Mouse (Mus musculus) gastrocnemius, postnatal 36 days (tissue): ENCODE data around the gene Cdip1. TPM values are rescaled to one million over a fixed set of nuclear protein-coding genes. Genes with fewer than 3 reads are reported as not detected.
"Not testable (repeated sequence)": the region's sequence is repeated elsewhere in the genome, so short reads cannot be mapped to it uniquely, and the experiment has no call there.

Experiments used
- DNase-seq, 2 experiments: peaks; one replicate each; pipeline ENCODE4 v3.0.0; 2022
- intact Hi-C: fragments of 180-260 bp; cut with DNase I; formaldehyde crosslinking; loops from one replicate; pipeline ENCODE4 v1.15.1; 2025
- total RNA-seq, 2 experiments: library from RNA; stranded (reverse); gene quantifications; 2 replicates each; pipeline ENCODE4 v1.2.3; 2021

The Cdip1 gene
- total RNA-seq, 2 experiments from 2014 or later = 63.2 to 80.0 TPM

GRCm38 (mm10) chr16:4777171-4777904 lies 12.8 kb downstream of the Cdip1 start:
- intact Hi-C loops = no loop called here
- no peak for DNase-seq

- intact Hi-C loops = no loop called here
- no peak for DNase-seq
Observed at GRCm38 (mm10) chr16:4773289-4773970, 16.7 kb downstream of the Cdip1 start.

GRCm38 (mm10) chr16:4768719-4769118 lies 21.4 kb downstream of the Cdip1 start:
- intact Hi-C loops = loop anchor here (5.0 kb wide), 1 partner anchor 94 kb away; no protein-coding TSS in a partner anchor
- no peak for DNase-seq

- intact Hi-C loops = loop anchor here (5.0 kb wide), 1 partner anchor 95 kb away; no protein-coding TSS in a partner anchor
- peak in 1 of 2 experiments; percentile 25 for DNase-seq
Observed at GRCm38 (mm10) chr16:4767012-4767790, 22.9 kb downstream of the Cdip1 start.

- intact Hi-C loops = loop anchor here (2.0 to 5.0 kb wide), 2 partner anchors 25 to 96 kb away; partner anchors contain the start of gene Cdip1
Observed at GRCm38 (mm10) chr16:4765852-4766251, 24.2 kb downstream of the Cdip1 start.

GRCm38 (mm10) chr16:4763276-4763675 lies 26.8 kb downstream of the Cdip1 start:
- intact Hi-C loops = no loop called here
- DNase-seq = no peak

More at GRCm38 (mm10) chr16:4765852-4766251, 24.2 kb downstream of the Cdip1 start:
- DNase-seq = no peak

- intact Hi-C loops = no loop called here
- no peak for DNase-seq
Observed at GRCm38 (mm10) chr16:4762437-4762836, 27.7 kb downstream of the Cdip1 start.

GRCm38 (mm10) chr16:4756660-4757335 lies 33.3 kb downstream of the Cdip1 start:
- DNase-seq, intact Hi-C loops: not testable (repeated sequence)

- DNase-seq = no peak
- intact Hi-C loops = no loop called here
Observed at GRCm38 (mm10) chr16:4754045-4754444, 36.0 kb downstream of the Cdip1 start.

GRCm38 (mm10) chr16:4752155-4752554 lies 37.9 kb downstream of the Cdip1 start:
- intact Hi-C loops = no loop called here
- DNase-seq = no peak

GRCm38 (mm10) chr16:4742186-4742585 lies 47.9 kb downstream of the Cdip1 start:
- DNase-seq = no peak
- intact Hi-C loops = no loop called here

- no peak for DNase-seq
- intact Hi-C loops = no loop called here
Observed at GRCm38 (mm10) chr16:4739994-4740393, 50.1 kb downstream of the Cdip1 start.

- intact Hi-C loops = no loop called here
- DNase-seq = no peak
Observed at GRCm38 (mm10) chr16:4736262-4736661, 53.8 kb downstream of the Cdip1 start.

GRCm38 (mm10) chr16:4730776-4731358 lies 59.2 kb downstream of the Cdip1 start:
- no peak for DNase-seq
- intact Hi-C loops = no loop called here

- intact Hi-C loops = loop anchor here (5.0 kb wide), 1 partner anchor 59 kb away; no protein-coding TSS in a partner anchor
- no peak for DNase-seq
Observed at GRCm38 (mm10) chr16:4727963-4728362, 62.1 kb downstream of the Cdip1 start.

GRCm38 (mm10) chr16:4727526-4727925 lies 62.6 kb downstream of the Cdip1 start:
- intact Hi-C loops = loop anchor here (5.0 kb wide), 1 partner anchor 60 kb away; no protein-coding TSS in a partner anchor
- DNase-seq = no peak

GRCm38 (mm10) chr16:4726528-4727128 lies 63.5 kb downstream of the Cdip1 start:
- intact Hi-C loops = loop anchor here (5.0 kb wide), 1 partner anchor 61 kb away; no protein-coding TSS in a partner anchor
- peak in 1 of 2 experiments; percentile 12 for DNase-seq

- intact Hi-C loops = loop anchor here (5.0 kb wide), 1 partner anchor 61 kb away; no protein-coding TSS in a partner anchor
- peak; percentile 92 to 93 for DNase-seq
Observed at GRCm38 (mm10) chr16:4725780-4726527, 64.1 kb downstream of the Cdip1 start, which contains the start of gene Hmox2. Hmox2 (plus strand) TSS chr16:4726361.
